Mouse (Mus musculus): Measurements from ENCODE around the gene Rap1b. TPM values are rescaled to one million over a fixed set of nuclear protein-coding genes. Genes with fewer than 3 reads are reported as not detected.

The Rap1b gene
- polyA plus RNA-seq, 1 experiment from 2014 or later = 181 TPM

DNA sequence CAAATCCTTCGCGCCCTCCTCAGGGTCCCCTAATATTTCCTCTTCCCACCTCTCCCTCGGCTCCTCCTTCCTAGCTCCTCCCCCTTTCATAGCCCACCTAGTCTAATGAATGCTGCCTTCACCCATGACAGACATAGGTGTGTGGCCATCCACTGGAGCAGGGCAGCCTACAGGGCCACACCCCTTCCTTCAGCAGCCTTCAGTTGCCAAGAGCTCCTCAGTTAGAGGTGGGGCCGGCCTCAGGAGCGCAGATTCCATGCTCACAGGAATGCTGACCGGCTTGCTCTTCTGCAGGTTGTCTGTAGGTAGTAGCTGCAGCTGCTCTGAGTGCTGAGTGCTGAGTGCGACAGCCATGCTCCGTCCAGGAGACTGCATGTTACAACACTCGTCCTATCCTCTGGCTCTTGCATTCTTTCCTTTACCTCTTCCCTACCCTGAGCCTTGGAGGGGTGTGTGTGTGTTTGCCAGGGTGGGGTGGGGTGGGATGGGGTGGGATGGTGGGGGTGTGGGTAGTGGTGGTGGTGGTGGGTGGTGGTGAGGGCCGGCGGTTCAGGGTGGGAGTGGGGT, 16.3 kb upstream of the Rap1b start:
- Histone ChIP-seq H3K27ac (no peak overlapping the region), H3K27me3 (ENCODE audit: control insufficient read depth, insufficient read depth, low read length) (no peaks in the 10 kb centered on the region), H3K4me1 (replicated peaks; ENCODE audit: control insufficient read depth, insufficient read depth, low read length) (no peaks in the 10 kb centered on the region), H3K4me2 (replicated peaks) (no peak overlapping the region), H3K9me3 (ENCODE audit: control insufficient read depth, low read length) (no peaks in the 10 kb centered on the region), H3K9ac (no peak overlapping the region), H3K36me3 (replicated peaks; ENCODE audit: control insufficient read depth, insufficient read depth) (no peaks in the 10 kb centered on the region), H3K4me3 (replicated peaks; ENCODE audit: low read length) (no peak overlapping the region)
- no peak for DNase-seq (ENCODE audit: low spot score)
- no peak for ATAC-seq (ENCODE audit: low FRiP score)
- WGBS = 78% methylated on average over 11 of the region's 11 CpGs

DNA sequence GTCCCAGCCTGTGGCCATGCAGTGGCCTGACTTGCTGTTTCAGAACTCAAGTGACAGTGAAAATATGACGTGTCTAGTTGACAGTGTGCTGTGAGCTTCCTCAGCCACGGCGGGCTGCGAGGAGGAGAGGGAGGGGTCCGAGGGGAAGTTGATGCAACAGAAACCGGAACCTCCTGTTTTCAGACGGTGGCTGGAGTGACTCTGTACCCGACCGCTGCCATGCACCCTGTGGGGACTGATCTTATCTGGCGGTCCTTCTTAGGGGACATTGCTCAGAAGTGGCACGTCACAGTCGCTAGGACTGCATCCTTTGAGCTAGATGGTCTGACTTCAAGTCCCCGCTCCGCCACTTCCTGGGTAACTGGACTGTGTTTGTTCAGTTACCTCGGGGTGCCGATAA, 15.1 kb upstream of the Rap1b start:
- Histone ChIP-seq H3K9me3 (ENCODE audit: control insufficient read depth, low read length) (no peaks in the 10 kb centered on the region), H3K4me3 (replicated peaks; ENCODE audit: low read length) (no peak overlapping the region), H3K36me3 (replicated peaks; ENCODE audit: control insufficient read depth, insufficient read depth) (no peaks in the 10 kb centered on the region), H3K4me2 (replicated peaks) (no peak overlapping the region), H3K27ac (no peak overlapping the region), H3K27me3 (ENCODE audit: control insufficient read depth, insufficient read depth, low read length) (no peaks in the 10 kb centered on the region), H3K9ac (no peak overlapping the region), H3K4me1 (replicated peaks; ENCODE audit: control insufficient read depth, insufficient read depth, low read length) (no peaks in the 10 kb centered on the region)
- ATAC-seq (ENCODE audit: low FRiP score) = no peak
- WGBS = 86% methylated on average over 16 of the region's 16 CpGs
- no peak for DNase-seq (ENCODE audit: low spot score)

DNA sequence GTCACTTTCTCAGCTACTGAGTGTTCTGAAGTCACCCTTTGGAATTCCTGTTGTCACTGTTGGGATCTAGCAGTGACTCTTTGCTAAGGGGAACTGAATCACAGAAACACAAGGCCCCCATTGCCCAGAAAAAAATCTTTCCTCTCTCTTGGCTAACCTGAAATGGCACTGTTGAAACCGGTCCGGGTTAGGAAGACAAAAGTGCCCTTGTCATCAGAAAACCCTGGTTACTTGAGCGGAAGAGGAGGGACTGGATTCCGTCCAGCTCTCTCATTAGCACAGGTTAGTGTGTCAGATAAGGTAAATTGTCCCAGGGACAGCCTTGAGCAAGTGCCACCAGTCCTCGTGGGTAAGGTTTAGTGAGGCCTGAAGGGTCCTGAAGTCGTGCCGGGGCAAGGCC, 14.5 kb upstream of the Rap1b start:
- WGBS = 87% methylated on average over 7 of the region's 7 CpGs

DNA sequence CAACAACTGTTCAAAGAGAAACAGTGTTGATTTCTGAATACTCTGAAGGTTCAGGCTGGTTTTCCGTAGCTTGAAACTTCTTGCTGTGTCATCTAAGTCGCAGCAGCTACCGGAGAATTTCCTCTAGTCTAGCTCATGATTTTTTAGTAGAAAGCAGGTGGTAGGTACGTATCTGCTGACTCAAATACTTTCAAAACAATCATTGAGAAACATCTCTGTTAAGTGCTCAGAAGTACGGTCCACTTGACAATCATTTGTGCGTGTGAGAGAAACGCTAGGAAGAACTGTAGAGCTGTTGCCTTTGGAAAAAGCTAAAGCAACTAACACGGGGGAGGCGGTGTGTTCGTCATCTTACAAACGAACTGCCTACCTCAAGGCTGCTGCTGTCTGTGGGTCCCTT, 14.0 kb upstream of the Rap1b start:
- WGBS = 93% methylated on average over 11 of the region's 11 CpGs
- H3K36me3 ChIP-seq (replicated peaks; ENCODE audit: control insufficient read depth, insufficient read depth) = no peaks in the 10 kb centered on the region
- H3K4me2 ChIP-seq (replicated peaks) = no peak overlapping the region
- DNase-seq (ENCODE audit: low spot score) (no peak), ATAC-seq (ENCODE audit: low FRiP score) (no peak)
- no peak overlapping the region for H3K27ac ChIP-seq
- H3K27me3 ChIP-seq (ENCODE audit: control insufficient read depth, insufficient read depth, low read length) = no peaks in the 10 kb centered on the region
- no peak overlapping the region for H3K4me3 ChIP-seq (replicated peaks; ENCODE audit: low read length)
- H3K9ac ChIP-seq = no peak overlapping the region
- no peaks in the 10 kb centered on the region for H3K4me1 ChIP-seq (replicated peaks; ENCODE audit: control insufficient read depth, insufficient read depth, low read length)
- H3K9me3 ChIP-seq (ENCODE audit: control insufficient read depth, low read length) = no peaks in the 10 kb centered on the region

More for the DNA sequence above, 14.5 kb upstream of the Rap1b start:
- Histone ChIP-seq H3K36me3 (replicated peaks; ENCODE audit: control insufficient read depth, insufficient read depth) (no peaks in the 10 kb centered on the region), H3K9ac (no peak overlapping the region), H3K27ac (no peak overlapping the region), H3K27me3 (ENCODE audit: control insufficient read depth, insufficient read depth, low read length) (no peaks in the 10 kb centered on the region), H3K4me3 (replicated peaks; ENCODE audit: low read length) (no peak overlapping the region), H3K4me1 (replicated peaks; ENCODE audit: control insufficient read depth, insufficient read depth, low read length) (no peaks in the 10 kb centered on the region), H3K4me2 (replicated peaks) (no peak overlapping the region), H3K9me3 (ENCODE audit: control insufficient read depth, low read length) (no peaks in the 10 kb centered on the region)
- DNase-seq (ENCODE audit: low spot score) (no peak), ATAC-seq (ENCODE audit: low FRiP score) (no peak)

- Histone ChIP-seq H3K4me3 (replicated peaks; ENCODE audit: low read length) (no peak overlapping the region), H3K27ac (no peak overlapping the region), H3K27me3 (ENCODE audit: control insufficient read depth, insufficient read depth, low read length) (no peaks in the 10 kb centered on the region), H3K4me1 (replicated peaks; ENCODE audit: control insufficient read depth, insufficient read depth, low read length) (no peaks in the 10 kb centered on the region), H3K36me3 (replicated peaks; ENCODE audit: control insufficient read depth, insufficient read depth) (no peaks in the 10 kb centered on the region), H3K4me2 (replicated peaks) (no peak overlapping the region), H3K9me3 (ENCODE audit: control insufficient read depth, low read length) (no peaks in the 10 kb centered on the region), H3K9ac (no peak overlapping the region)
- DNase-seq (ENCODE audit: low spot score) = no peak
- no peak for ATAC-seq (ENCODE audit: low FRiP score)
- 35% methylated on average over 5 of the region's 5 CpGs for WGBS
These were observed 12.4 kb upstream of the Rap1b start for GRCm38 (mm10) chr10:117858241-117858640.

DNA sequence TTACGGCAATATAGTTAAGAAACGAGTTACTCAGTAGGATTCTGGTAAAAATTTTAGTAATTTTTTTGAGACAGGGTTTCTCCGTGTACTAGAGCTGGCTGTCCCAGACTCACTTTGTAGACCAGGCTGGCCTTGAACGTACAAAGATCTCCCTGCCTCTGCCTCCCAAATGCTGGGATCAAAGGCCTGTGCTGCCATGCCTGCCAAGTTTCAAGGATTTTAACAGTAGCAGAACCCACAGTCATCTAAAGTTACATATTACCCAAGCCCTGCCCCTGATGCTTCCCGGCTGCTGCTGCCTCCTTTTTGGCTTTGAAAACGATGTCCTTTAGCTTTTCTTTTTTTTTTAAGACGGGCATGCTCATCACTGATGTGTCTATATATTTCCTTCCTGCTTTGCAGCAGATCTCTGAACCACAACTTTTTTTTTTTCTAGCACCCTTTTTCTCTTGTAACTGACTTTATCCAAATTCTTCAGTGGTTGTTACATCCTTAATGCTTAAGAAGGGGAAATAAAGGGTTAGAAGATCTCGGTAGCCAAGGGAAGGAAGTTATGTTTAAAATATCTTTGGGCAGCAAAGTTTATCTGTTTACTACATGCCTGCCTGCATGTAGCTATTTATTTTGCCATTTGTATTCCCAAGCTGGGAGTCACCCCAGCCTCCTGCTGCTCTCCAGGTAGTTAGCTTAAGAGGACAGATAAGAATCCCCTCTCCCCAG, 10.3 kb upstream of the Rap1b start:
- H3K4me3 ChIP-seq (replicated peaks; ENCODE audit: low read length) = no peak overlapping the region
- no peak for ATAC-seq (ENCODE audit: low FRiP score)
- no peaks in the 10 kb centered on the region for H3K9me3 ChIP-seq (ENCODE audit: control insufficient read depth, low read length)
- DNase-seq (ENCODE audit: low spot score) = no peak
- H3K4me1 ChIP-seq (replicated peaks; ENCODE audit: control insufficient read depth, insufficient read depth, low read length) = no peaks in the 10 kb centered on the region
- no peak overlapping the region for H3K9ac ChIP-seq
- H3K4me2 ChIP-seq (replicated peaks) = no peak overlapping the region
- WGBS = 86% methylated on average over 8 of the region's 8 CpGs
- H3K27ac ChIP-seq = no peak overlapping the region
- H3K27me3 ChIP-seq (ENCODE audit: control insufficient read depth, insufficient read depth, low read length) = no peaks in the 10 kb centered on the region
- H3K36me3 ChIP-seq (replicated peaks; ENCODE audit: control insufficient read depth, insufficient read depth) = no peaks in the 10 kb centered on the region

- WGBS = 85% methylated on average over 10 of the region's 10 CpGs
These were observed 6.9 kb upstream of the Rap1b start for GRCm38 (mm10) chr10:117852648-117853192.

GRCm38 (mm10) chr10:117848981-117849380, 3.1 kb upstream of the Rap1b start:
- Histone ChIP-seq H3K27ac (no peak overlapping the region), H3K4me3 (replicated peaks; ENCODE audit: low read length) (no peak overlapping the region), H3K36me3 (replicated peaks; ENCODE audit: control insufficient read depth, insufficient read depth) (no peaks in the 10 kb centered on the region), H3K4me1 (replicated peaks; ENCODE audit: control insufficient read depth, insufficient read depth, low read length) (peaks cover 21% of the 10 kb centered on the region), H3K9ac (no peak overlapping the region), H3K9me3 (ENCODE audit: control insufficient read depth, low read length) (no peaks in the 10 kb centered on the region), H3K4me2 (replicated peaks) (no peak overlapping the region), H3K27me3 (ENCODE audit: control insufficient read depth, insufficient read depth, low read length) (no peaks in the 10 kb centered on the region)
- ATAC-seq (ENCODE audit: low FRiP score) (no peak), DNase-seq (ENCODE audit: low spot score) (no peak)
- 42% methylated on average over 3 of the region's 3 CpGs for WGBS

More at GRCm38 (mm10) chr10:117852648-117853192, 6.9 kb upstream of the Rap1b start:
- no peak overlapping the region for H3K27ac ChIP-seq
- no peaks in the 10 kb centered on the region for H3K36me3 ChIP-seq (replicated peaks; ENCODE audit: control insufficient read depth, insufficient read depth)
- H3K4me1 ChIP-seq (replicated peaks; ENCODE audit: control insufficient read depth, insufficient read depth, low read length) = no peaks in the 10 kb centered on the region
- no peak overlapping the region for H3K4me3 ChIP-seq (replicated peaks; ENCODE audit: low read length)
- no peak for ATAC-seq (ENCODE audit: low FRiP score)
- no peak for DNase-seq (ENCODE audit: low spot score)
- H3K9ac ChIP-seq = no peak overlapping the region
- no peaks in the 10 kb centered on the region for H3K9me3 ChIP-seq (ENCODE audit: control insufficient read depth, low read length)
- H3K4me2 ChIP-seq (replicated peaks) = no peak overlapping the region
- H3K27me3 ChIP-seq (ENCODE audit: control insufficient read depth, insufficient read depth, low read length) = no peaks in the 10 kb centered on the region

DNA sequence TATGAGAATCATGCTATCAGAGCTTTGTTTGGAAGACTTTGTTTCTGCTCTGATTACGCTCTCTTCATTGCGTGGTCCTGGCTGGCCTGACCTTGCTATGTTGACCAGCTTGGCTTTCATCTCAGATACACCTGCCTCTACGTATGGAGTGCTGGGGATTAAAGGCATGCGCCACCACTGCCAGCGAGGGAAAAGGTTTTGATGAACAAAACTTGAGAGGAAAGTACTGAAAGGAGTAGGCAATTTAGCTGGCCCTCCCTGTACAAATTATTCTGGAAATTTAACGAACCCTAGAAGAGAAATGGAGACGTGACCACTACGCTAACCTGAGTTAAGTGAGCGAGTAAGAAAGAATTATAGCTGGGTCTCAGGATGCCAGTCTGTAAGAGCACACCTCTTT, 961 bp upstream of the Rap1b start:
- no peaks in the 10 kb centered on the region for H3K27me3 ChIP-seq (ENCODE audit: control insufficient read depth, insufficient read depth, low read length)
- H3K9me3 ChIP-seq (ENCODE audit: control insufficient read depth, low read length) = no peaks in the 10 kb centered on the region
- no peak for DNase-seq (ENCODE audit: low spot score)
- peaks cover 27% of the 10 kb centered on the region for H3K4me1 ChIP-seq (replicated peaks; ENCODE audit: control insufficient read depth, insufficient read depth, low read length)
- no peaks in the 10 kb centered on the region for H3K36me3 ChIP-seq (replicated peaks; ENCODE audit: control insufficient read depth, insufficient read depth)
- peak overlapping the region; percentile 95 for H3K9ac ChIP-seq
- H3K4me3 ChIP-seq (replicated peaks; ENCODE audit: low read length) = peak overlapping the region; percentile 89
- peak overlapping the region; percentile 99 for H3K27ac ChIP-seq
- H3K4me2 ChIP-seq (replicated peaks) = peak overlapping the region; percentile 84
- no peak for ATAC-seq (ENCODE audit: low FRiP score)
- 44% methylated on average over 9 of the region's 9 CpGs for WGBS

Data from hindbrain, embryonic 14.5 days (tissue).